Mouse (Mus musculus) cortical plate, adult 2 months (tissue): Measurements from ENCODE around the gene Prdm16.

Source experiments
- CTCF ChIP-seq: fragments of 200-500 bp; IDR thresholded peaks from 2 replicates; pipeline ENCODE4 v1.5.1; 2011; ENCODE audit warnings: mild to moderate bottlenecking, control low read depth, low read length; ENCODE audit not compliant: insufficient read depth; ENCODE audit errors: extremely low read depth
- POLR2A ChIP-seq: fragments of 200-500 bp; IDR thresholded peaks from 2 replicates; pipeline ENCODE4 v1.6.1; 2011; ENCODE audit warnings: mild to moderate bottlenecking, low read length, control low read depth; ENCODE audit not compliant: insufficient read depth; ENCODE audit errors: extremely low read depth

DNA sequence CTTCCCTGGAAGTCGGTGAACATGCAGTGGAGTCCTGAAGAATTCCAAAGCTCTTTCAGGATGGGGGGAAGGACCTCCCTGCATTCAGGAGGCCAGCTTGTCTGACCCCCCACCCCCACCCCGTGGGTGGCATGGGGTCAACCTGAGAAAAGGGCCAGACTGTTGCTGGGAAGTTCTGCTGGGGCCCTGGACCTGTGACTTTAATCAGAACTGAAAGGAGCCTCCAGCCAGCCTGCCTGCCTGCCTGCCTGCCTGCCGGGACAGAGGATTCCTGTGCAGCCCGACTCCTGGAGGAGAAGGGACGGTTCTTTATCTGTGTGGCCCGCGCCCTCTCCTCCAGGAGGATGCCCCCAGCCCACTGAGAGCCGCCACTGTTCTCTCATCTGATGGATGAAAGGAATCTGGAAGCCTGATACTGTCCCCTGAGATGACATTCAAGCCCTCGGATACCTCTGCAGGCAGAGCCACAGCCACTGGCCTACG lies 214.2 kb downstream of the Prdm16 start:
- TF ChIP-seq CTCF = no peak
- no peak for TF ChIP-seq POLR2A
